Mouse (Mus musculus): ENCODE measurements at regions not wholly inside any gene's neighbourhood (a gene's known extent, or its start where the extent isn't known, plus 50 kb on each side); places are given as distances from the start of the nearest gene placed in this dataset.

GRCm38 (mm10) chr6:31339122-31339947 lies 59.2 kb upstream of the Mkln1 start:
- TF ChIP-seq POLR2A (IDR thresholded peaks at IDR 0.05; ENCODE audit: control insufficient read depth, low read depth, low read length) = no peak
- no peak for TF ChIP-seq CTCF (IDR thresholded peaks at IDR 0.05; ENCODE audit: control insufficient read depth, insufficient read depth, insufficient replicate concordance, low read depth, low read length)
